Mouse (Mus musculus) ES-E14 (cell line): ENCODE data around the gene Edem2.

Experiments
- MAFK ChIP-seq: IDR thresholded peaks from 2 replicates; pipeline ENCODE4 v1.6.1; 2014; ENCODE audit warnings: mild to moderate bottlenecking, low read depth, low read length, inconsistent platforms; ENCODE audit not compliant: insufficient read depth
- ZNF384 ChIP-seq: IDR thresholded peaks from 2 replicates; pipeline ENCODE4 v1.6.1; 2012; ENCODE audit warnings: low read depth, low read length, inconsistent platforms

GRCm38 (mm10) chr2:155743351-155743750, 14.1 kb upstream of the Edem2 start:
- no peak for TF ChIP-seq MAFK
- TF ChIP-seq ZNF384 = no peak
